Mouse (Mus musculus): ENCODE results near the gene Pkig.
"Not testable (repeated sequence)": the region's sequence is repeated elsewhere in the genome, so short reads cannot be mapped to it uniquely, and the experiment has no call there.

The Pkig gene

DNA sequence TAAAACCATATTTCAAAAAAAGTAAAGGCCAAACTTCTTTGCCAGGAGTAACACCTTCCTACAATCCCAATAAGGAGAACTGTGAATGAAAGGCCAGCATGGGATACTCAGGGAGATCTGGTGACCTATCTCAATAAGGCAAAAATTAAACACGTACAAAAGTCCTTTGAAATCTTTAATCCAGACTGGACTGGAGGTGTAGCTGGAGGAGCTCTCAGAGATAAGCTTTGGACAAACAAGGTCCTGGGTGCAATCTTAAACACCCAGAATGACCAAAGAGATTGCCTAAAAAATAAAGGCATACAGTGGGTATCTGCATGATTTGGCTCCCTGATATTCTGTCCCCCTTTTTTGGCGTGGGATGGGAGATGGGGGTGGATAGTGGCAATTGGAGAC lies 14.6 kb upstream of the Pkig start:
- in situ Hi-C loops (cut with MboI, MseI): no loop called here

DNA sequence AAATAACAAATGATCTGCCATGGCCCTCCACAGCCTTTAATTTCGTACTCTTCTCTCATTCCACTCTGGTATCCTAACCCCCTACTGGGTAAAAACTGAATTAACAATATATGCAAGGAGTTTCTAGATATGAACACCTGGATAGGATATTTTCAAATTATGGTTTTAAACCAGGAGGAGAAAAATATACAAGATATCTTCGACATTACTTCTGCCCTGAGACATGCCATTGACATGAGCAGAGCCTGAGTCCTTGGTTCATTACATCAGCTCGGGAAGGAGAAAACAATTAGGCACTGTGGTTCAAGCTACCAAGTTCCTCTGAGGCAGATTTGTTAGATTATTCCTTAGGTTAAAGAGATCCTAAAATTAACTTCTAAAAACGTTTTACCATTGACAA lies 14.1 kb upstream of the Pkig start:
- in situ Hi-C loops (cut with MboI, MseI): no loop called here

DNA sequence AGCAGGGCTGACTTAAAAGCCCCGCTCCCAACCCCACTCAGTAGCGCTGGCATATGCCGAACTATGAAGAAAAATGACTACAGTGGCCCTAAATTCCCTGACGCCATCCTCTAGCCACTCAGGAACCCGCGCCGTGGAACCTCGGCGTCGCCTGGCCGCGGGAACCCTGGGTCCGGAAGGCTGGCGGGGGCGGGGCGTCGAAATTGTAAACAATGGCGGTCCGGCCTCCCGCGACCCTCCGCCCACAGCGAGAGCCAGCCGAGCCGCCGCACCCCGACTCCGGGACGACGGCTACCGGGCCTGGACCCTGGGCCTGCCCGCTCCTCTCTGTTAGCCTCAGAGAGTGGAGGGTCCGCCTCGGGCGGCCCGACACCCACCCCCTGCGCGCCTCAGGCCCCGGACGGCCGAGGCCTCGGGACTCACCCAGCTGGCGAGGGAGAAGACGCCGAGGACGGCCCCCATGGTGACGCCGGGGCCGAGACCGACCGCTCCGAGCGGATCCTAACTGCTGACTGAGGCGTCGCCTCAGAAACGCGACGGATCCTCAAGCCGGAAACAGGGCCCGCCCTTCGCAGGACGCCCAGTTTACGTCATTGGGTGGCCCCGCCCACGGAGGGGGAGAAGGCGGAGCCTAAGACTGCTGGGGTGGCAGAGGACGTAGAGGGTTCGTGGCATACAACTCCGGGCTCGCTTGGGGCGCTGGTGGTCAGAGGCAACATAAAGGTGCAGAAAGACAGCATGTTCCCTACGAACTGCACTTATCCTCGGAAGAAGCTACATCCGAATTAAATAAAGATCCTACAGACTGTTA lies 13.4 kb upstream of the Pkig start, which contains the start of gene Serinc3:
TSS of gene Serinc3 (minus strand) at position 557 of the 811 bp plus-strand sequence.
- in situ Hi-C loops (cut with MboI, MseI): loop anchor here (5.0 kb wide), 1 partner anchor 73 kb away; no protein-coding TSS in a partner anchor

DNA sequence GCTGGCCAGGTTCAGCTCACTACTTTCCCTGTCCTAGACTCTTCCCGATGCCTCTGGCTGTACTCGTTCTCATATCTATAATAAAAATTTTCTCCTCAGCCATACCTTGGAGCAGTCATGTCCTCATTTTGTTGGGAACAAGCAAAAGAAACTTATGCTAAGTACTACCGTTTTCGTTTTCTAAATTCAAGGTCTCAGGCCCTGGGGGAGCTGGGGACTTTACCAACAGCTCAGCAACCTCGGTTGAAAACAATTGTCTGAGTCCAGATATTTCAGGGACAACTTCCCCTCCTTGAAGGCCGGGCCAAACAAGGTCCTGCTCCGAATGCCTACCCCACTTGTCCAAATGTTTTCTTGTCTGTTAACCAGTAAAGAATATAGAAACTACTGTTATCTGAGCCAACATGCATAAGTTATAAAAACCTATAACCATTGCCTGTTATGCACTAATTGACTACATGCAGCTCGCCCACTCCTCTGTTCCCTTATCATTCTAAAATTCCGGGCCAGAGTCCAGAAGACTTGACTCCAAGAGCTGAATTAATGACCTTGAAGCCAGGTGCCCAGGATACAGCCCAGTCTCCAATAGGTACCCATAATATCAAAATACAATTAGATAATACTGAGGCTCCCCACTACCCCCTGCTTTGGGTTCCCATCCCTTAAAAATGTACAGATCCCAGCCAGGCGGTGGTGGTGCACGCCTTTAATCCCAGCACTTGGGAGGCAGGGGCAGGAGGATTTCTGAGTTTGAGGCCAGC lies 12.3 kb upstream of the Pkig start:
- in situ Hi-C loops (cut with MboI, MseI): loop anchor here (5.0 kb wide), 1 partner anchor 71 kb away; no protein-coding TSS in a partner anchor

DNA sequence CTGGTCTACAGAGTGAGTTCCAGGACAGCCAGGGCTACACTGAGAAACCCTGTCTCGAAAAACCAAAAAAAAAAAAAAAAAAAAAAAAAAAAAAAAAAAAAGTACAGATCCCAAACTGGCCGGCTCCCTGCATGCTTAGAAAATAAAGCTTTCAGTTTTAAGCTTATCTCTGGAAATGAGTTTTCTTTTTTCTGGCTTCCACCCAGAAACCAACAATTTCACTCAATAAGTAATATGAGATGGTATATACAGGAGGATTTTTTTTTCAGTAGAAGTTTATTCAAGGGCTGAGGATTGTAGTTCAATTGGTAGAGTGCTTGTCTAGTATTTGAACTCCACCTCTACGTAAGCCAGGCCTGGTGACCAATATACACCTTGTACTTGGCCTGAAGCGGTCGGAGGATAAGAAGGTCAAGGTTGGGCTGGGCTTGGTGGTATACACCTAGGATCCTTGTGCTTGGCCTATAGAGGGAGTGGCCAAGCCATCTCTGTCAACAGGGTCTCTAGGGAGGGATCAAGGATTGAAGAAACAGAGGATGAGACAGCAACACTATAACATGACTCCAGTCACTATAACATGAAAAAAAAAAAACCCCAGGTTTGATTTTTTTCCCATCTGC lies 11.6 kb upstream of the Pkig start:
- in situ Hi-C loops (cut with MboI, MseI): loop anchor here (5.0 kb wide), 1 partner anchor 71 kb away; no protein-coding TSS in a partner anchor

DNA sequence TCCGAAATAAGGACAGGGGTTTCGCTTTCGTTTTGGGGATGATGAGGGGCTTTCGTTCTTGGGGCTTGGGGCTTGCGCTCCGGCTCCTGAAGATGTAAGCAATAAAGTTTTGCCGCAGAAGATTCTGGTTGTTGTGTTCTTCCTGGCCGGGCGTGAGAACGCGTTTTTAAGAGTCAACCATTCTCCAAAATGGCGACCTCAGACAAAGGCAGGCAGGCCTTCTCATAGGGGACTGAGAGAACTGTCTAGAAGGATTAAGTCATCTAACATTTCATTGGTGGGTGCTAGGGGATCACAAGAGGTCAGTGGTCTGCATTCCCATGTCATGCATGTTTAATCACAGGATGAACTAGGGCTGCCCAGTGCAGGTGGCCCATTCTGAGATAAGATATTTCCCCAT lies 2.5 kb upstream of the Pkig start:
- in situ Hi-C loops (cut with MboI, MseI): not testable (repeated sequence)

DNA sequence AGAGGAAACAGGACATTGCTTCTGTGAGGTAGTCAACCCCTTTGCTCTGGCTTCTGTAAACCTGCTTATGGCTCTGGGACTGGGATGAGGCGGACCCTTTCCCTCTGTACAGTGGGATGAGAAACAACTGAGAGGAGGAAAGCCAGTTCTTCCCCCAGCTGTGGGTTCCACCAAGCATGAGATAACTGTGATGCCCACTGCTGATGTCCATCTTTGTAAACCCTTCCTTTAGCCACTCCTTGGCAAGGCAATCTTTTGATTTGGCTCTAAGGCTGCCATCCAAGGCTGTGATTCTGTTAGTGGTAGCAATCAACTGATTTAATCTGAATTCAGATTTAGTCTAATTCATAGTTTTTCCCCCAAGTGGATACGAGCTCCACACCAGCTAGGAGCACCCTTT lies 700 bp upstream of the Pkig start:
- in situ Hi-C loops (cut with MboI, MseI): no loop called here

DNA sequence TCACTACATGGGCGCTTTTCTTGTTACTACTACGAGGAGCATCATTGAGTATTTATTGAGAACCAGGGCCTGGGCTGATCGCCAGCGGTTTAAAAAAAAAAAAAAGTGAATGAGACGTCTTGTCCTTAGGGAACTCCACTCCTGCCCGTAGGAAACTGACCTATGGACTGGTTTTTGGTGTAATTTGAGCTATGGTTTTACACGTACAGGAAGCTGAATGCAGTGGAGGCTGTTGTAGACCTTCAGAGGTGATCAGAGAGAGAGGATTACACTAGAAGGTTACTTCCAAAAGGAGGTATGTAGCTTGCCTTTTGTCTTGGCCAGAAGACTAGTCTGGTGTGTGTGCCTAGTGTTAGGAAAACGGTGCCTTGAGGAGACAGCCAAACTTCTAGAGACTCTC lies 755 bp downstream of the Pkig start:
- in situ Hi-C loops (cut with MboI, MseI): no loop called here

DNA sequence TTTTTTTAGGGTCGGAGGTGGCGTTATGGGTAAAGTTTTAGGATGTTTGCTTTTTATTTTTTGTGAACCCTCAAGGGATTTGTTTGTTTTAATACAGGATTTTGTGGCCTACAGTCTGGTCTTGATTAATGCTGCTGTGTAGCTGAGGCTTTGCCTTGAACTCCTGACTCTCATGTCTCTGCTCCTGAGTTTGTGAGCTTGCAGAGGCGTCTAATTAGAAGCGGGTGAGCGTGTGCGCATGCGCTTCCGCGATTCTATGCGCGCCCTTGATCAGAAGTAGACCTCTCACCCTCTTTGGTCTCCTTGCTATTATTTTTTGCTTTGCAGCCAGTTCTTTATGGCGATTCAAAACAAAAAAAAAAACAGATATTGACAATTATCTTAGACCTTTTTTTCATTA lies 1.2 kb downstream of the Pkig start:
- in situ Hi-C loops (cut with MboI, MseI): no loop called here

DNA sequence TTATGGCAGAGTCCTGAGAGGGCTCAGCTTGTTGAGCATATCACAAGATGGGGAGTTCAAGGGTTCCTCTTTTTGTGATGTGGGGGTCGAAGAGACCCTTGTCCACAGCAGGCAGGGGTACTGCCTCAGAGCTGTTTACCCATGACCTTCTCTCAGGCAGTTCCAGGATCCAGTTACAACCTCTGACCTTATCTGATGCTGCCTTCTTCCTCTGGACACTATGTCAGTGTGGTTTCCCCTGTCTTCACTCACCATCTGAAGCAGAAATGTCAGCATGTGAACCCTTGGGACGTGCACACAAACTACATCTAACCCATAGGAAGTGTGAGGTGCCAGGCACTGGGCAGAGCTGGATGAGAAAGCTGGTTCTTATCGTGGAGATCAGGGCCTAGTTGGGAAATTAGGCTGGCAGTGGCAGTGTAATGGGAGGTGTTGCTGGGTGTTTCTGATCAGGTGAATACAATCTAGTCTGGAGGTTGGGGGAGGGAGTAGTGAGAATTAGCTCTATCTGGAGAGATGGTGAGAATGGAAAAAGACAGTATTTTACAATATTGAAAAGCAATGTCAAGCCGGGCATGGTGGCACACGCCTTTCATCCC lies 2.0 kb downstream of the Pkig start:
- in situ Hi-C loops (cut with MboI, MseI): no loop called here

DNA sequence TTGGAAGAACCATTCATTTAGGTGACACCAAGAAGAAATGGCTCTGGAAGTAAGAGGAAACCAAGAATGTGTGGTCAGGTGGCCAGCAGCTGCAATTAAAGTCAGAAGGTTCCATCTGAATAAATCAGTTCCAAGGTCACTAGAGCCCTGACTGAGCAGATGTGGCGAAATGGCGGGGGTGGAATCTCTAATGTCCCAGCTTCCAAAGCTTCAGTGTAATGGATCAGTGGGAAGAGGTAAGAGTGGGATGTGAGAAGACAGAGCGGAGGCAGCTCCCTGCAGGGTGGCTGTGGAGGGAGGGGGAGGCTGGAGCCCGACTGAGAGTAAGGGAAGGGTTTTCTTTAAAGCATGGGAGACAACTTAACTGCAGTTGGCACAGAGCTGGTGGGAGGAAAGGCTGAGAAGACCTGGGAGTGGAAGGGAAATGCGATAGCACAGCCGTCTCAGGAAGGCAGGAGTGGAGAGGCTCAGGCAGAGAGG lies 3.2 kb downstream of the Pkig start:
- in situ Hi-C loops (cut with MboI, MseI): no loop called here

DNA sequence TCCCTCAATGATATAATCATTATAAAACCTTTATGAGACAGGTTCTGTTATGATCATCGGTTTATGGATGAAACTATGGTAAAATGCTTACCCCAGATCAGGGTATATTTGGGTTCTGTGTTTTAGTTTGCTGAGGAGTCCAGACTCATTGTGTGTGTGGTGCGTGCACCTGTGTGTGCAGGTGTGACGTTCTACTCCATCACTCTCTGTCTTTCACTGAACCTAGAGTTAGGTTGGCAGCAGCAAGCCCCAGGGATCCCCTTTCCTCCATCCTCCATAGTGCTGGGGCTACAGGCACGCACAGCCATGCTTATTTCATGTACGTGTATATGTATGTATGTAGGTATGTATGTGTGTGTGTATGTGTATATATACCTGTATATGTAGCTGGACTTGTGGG lies 3.9 kb downstream of the Pkig start:
- in situ Hi-C loops (cut with MboI, MseI): no loop called here

DNA sequence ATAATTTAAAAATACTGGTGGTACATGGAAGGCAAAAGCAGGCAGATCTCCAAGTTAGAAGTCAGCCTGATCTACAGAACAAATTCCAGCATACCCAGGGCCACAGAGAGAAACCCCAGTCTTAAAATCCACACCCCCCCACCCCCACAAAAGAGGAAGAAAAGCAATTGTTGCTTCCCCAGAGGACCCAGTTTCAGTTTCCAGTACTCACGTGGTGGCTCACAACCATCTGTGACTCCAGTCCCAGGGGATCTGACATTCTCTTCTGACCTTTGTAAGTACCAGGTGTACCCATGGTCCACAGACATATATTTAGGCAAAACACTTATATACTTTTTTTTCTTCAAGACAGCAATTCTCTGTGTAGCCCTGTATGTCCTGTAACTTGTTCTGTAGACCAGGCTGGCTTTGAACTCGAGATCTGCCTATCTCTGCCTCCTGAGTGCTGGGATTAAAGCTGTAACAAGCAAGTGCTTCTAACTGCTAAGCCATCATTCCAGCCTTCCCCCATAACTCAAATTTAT lies 4.6 kb downstream of the Pkig start:
- in situ Hi-C loops (cut with MboI, MseI): no loop called here

DNA sequence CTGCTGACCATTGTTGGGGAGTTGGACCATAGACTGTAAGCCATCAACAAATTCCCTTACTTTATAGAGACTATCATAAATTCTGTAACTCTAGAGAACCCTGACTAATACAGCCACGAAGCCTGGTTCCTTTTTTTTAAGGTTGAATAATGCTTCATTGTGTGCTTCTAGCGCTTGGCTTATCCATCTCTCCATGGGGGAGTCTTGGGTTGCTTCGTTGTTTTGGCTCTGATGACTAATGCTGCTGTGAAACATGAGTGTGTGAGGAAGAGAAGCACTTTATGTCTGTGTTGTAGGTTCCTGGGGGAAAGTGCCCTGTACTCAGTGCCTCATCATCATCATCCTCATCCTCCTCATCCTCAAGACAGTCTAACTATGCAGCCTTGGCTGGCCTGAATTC lies 5.7 kb downstream of the Pkig start:
- in situ Hi-C loops (cut with MboI, MseI): no loop called here

DNA sequence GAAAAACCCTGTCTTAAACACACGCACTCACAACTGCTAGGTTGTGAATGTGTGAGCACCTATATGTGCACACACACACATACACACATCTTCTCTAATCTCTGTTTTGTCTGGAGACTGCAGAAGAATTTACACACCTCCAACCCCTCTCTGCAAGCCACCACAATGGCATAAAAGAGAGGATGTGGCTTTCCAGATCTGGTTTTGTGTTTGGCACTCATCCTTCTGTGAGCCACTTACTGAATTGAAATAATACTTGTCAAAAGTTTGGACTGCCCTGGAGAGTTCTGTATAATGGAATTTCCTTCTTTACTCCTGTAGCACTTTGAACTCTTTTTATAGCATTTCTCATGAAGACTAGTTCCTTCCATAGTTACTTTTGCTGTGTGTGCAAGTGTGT lies 8.9 kb downstream of the Pkig start:
- in situ Hi-C loops (cut with MboI, MseI): no loop called here

DNA sequence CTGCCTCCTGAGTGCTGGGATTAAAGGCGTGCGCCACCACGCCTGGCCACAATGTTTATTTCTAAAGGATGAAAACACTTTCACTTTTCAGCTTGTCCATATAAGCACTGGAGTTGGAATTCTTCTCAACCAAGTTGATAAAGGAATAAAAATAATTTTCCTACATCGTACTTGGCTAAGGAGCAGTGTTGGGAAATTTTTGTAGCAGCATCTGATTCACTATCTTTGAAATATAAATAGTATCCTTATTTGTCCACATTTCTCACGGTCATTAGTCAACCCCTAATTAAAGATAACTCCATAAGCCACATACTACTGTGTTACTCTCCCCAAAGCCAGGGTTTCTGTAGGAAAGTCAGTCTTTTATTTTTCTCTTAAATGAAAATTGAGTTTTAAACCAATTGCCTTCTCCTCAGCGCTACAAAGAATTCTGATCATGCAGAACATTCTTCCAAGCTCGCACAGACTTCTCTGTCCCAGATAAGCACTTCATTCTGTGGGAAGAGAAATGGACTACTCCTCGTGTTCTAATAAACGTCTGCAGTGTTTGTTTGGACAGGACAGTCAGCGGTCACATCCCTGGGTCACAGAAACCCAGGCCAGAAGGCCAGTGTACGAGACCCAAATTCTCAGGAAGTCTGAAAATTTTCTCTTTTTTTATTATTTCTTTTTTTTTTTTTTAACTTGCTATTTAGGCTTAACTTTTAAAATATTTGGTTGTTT lies 12.8 kb downstream of the Pkig start:
- in situ Hi-C loops (cut with MboI, MseI): no loop called here

DNA sequence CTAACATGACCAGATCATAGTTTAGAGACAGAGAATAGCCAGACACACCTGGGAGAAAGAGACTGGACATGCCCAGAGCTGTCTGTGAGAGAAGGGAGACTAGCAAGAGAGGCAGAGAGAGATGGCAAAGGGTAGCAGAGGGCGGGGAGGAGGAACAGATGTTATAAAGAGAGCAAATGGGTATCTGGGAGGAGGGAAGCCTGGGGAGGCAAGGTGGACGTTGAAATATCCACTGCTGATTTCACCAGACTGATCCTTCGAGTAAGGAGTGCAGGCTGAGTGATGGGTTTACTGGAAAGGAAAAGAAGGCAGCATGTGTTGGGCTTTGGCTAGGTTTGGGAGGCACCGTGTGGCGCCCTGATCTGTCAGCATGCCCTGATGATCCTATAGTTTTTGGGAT lies 16.2 kb downstream of the Pkig start:
- in situ Hi-C loops (cut with MboI, MseI): no loop called here

DNA sequence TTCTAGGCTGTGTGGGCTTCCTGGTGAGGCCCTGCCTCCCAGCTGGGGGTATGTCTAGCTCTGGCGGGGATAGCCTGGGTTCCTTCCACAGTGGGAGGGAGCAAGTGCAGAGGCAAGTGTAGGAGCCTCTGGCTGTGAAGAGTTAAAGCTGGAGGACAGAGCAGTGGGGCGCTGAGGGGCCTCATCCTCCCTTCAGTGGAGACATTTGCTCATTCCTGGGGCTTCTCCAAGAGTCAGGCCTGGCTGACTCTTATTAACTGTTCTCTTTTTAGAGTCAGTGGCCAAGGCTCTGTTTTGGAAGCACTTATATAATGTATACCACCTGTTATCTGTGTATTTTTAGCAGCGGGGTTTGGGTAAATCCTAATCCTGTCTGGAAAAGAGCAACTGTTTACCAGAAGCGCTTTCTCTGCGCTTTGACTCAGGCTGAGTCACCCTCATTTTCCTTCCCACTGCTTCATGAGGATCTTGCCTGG lies 17.0 kb downstream of the Pkig start:
- in situ Hi-C loops (cut with MboI, MseI): no loop called here

DNA sequence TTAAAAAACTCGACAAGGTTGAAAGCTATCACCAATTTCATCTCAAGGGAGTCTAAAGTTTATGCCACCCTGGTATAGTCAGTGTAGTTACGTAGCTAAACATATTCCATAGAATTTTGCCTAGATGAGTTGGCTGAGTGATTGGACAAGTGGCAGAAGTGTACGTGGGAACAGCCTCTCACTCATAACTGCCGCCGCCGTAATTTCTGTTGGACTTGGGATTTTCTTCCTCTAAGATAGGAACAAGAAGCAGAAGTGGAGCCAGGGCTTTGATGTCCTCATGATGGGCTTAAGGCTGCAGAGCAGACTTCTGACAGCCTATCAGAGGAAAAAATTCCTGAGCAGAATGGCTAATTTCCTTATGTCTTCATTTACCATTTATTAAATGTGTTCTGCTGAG lies 17.5 kb downstream of the Pkig start:
- in situ Hi-C loops (cut with MboI, MseI): no loop called here

DNA sequence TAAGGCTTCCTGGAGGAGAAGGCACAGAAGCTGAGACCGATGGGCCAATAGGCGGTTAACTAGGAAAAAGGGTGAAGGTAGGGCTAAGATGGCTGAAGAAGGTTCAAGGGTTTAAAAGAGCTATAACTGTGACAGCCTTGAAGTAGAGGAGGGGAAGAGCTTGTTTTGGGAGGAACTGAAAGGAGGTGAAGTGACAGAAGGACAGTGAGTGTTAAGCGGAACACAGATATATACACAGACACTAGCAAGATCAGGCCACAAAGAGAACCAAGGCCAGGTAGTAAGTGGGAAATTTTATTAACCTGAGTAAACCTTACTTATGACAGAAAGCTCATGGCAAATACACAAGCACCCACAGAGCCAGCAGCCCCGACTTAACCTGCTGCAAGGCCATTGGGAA lies 18.1 kb downstream of the Pkig start:
- in situ Hi-C loops (cut with MboI, MseI): no loop called here

DNA sequence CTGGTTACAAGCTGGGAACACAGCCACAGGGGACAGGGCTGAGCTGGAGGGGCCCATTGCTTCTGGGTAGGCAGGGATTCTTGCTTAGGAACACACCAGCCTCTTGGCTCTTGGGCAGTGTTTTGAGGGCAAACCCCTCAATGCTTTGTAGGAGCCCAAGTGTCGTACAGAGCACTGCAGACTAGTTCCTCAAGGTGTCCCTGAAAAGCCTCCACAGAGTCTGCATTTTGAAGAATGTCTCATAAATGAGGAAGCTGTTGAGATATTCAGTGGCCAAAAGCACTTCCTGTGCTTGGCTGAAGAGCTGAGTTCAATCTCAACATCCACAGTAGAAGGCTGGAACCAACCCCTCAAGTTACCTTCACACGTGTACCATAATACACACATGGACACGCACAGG lies 18.6 kb downstream of the Pkig start:
- in situ Hi-C loops (cut with MboI, MseI): no loop called here
